Mouse (Mus musculus): Measurements from ENCODE around the gene Pgp. TPM values are rescaled to one million over a fixed set of nuclear protein-coding genes. Genes with fewer than 3 reads are reported as not detected.

The Pgp gene
- polyA plus RNA-seq, 1 experiment from 2014 or later: 85.4 TPM

DNA sequence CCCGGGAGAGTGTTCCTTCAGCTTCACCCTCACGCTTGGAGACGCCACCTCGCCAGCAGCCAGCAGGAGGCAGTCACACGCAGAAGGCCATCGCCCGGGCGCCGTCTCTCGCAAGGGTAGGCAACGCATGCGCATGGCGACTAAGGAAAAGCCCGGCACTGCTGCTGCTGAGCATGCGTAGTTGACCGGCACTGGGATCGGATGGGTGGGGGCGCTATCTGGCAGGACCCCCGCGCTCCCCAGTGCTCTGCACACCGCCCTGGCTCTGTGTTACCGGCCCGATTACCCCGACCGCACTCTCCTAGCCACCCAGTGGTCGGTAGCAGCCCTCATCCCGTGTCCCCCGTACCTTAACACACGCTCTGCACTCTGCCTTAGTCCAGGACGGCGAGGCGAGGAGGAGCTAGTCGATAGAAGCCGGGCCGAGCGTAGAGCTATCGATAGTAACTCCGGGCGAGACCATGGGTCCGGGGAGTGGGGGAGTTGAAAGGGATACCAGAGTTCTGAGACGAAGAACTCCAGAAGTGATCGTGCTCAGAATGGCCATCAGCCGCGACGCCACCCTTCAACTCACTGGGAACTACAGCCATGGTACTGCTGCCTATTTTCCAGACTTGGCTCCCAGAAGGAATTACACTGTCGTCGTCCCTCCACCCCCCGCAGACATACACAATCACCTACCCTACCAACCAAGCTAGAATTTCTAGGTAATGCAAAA lies 8.6 kb downstream of the Pgp start, which contains the start of gene Mlst8:
Gene Mlst8, minus strand, starts transcription at position 416 of the 718 bp plus-strand sequence.
- peak within 1 kb of the TSS; percentile 61 for H3K4me2 ChIP-seq (ENCODE audit: low read length)
- H3K36me3 ChIP-seq (ENCODE audit: control insufficient read depth, insufficient read depth, low read length): peaks cover 20% of the 10 kb centered on the region
- H3K27me3 ChIP-seq (replicated peaks; ENCODE audit: control insufficient read depth, insufficient read depth, low read length): no peaks in the 10 kb centered on the region
- H3K9ac ChIP-seq (ENCODE audit: low read depth, low read length): peak within 1 kb of the TSS; percentile 74
- under 1% methylated on average over 48 of the region's 48 CpGs for WGBS
- H3K27ac ChIP-seq (ENCODE audit: low read depth, low read length): peak within 1 kb of the TSS; percentile 98
- H3K4me1 ChIP-seq (ENCODE audit: control insufficient read depth, insufficient read depth, low read depth, low read length): peaks cover 17% of the 10 kb centered on the region
- no peaks in the 10 kb centered on the region for H3K9me3 ChIP-seq (ENCODE audit: control insufficient read depth, low read length)
- H3K4me3 ChIP-seq (ENCODE audit: low read length): peak within 1 kb of the TSS; percentile 56
- peak; percentile 95 for ATAC-seq

DNA sequence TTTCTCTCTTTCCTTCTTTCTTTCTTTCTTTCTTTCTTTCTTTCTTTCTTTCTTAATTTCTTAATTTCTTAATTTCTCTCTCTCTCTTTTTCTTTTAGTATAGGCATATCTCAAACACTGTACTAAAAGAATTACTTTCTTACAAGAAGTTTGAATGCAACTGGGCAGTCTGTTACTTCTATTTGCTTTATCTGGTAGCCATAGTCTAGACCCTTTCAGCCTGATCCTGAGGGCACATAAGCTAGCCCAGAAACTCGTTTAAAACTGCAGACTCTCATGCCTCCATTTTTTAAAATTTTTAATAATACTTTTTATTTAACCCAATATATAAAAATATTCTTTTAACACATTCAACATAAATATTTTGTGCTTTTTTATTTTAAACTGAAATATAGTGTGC lies 9.2 kb downstream of the Pgp start:
- Histone ChIP-seq H3K4me2 (ENCODE audit: low read length) (peak overlapping the region; percentile 40), H3K9ac (ENCODE audit: low read depth, low read length) (no peak overlapping the region), H3K4me1 (ENCODE audit: control insufficient read depth, insufficient read depth, low read depth, low read length) (peaks cover 14% of the 10 kb centered on the region), H3K27ac (ENCODE audit: low read depth, low read length) (no peak overlapping the region), H3K4me3 (ENCODE audit: low read length) (no peak overlapping the region; the same call in 1 of the 2 replicates), H3K27me3 (replicated peaks; ENCODE audit: control insufficient read depth, insufficient read depth, low read length) (no peaks in the 10 kb centered on the region), H3K9me3 (ENCODE audit: control insufficient read depth, low read length) (no peaks in the 10 kb centered on the region), H3K36me3 (ENCODE audit: control insufficient read depth, insufficient read depth, low read length) (peaks cover 19% of the 10 kb centered on the region)
- WGBS: 34% methylated on average over 1 of the region's 1 CpGs
- no peak for ATAC-seq

DNA sequence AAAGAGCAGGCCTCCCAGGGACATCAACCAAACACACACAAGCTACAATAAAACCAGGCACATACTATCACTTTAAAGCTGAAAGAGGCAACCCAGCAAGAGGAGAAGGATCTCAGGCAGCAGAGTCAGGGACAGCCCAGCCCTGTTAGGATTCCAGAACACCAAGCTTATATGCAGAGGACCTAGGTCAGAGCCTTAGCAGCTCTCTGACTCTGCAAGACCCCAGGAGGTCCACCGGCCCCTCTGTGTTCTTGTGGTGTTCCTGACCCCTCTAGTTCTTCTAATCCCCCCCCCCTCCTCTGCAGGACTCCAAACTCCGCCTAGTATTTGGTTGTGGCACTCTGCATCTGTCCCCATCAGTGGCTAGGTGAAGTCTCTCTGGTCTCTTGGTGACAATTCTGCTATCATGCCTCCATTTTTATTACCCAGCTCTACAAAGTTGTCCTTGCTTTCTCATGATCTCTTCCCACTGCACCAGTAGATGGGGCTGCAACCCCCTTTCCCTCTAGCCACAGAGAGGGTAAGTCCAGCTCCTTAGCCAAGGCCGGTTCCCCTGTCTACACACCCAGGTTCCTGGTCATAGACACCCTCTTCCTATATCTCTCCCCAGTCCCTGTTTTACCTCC lies 10.1 kb downstream of the Pgp start:
- Histone ChIP-seq H3K9ac (ENCODE audit: low read depth, low read length) (no peak overlapping the region), H3K36me3 (ENCODE audit: control insufficient read depth, insufficient read depth, low read length) (peaks cover 12% of the 10 kb centered on the region), H3K27me3 (replicated peaks; ENCODE audit: control insufficient read depth, insufficient read depth, low read length) (no peaks in the 10 kb centered on the region), H3K9me3 (ENCODE audit: control insufficient read depth, low read length) (no peaks in the 10 kb centered on the region), H3K27ac (ENCODE audit: low read depth, low read length) (no peak overlapping the region), H3K4me1 (ENCODE audit: control insufficient read depth, insufficient read depth, low read depth, low read length) (peaks cover 16% of the 10 kb centered on the region), H3K4me2 (ENCODE audit: low read length) (no peak overlapping the region), H3K4me3 (ENCODE audit: low read length) (no peak overlapping the region)
- no peak for ATAC-seq
- 52% methylated on average over 3 of the region's 3 CpGs for WGBS

DNA sequence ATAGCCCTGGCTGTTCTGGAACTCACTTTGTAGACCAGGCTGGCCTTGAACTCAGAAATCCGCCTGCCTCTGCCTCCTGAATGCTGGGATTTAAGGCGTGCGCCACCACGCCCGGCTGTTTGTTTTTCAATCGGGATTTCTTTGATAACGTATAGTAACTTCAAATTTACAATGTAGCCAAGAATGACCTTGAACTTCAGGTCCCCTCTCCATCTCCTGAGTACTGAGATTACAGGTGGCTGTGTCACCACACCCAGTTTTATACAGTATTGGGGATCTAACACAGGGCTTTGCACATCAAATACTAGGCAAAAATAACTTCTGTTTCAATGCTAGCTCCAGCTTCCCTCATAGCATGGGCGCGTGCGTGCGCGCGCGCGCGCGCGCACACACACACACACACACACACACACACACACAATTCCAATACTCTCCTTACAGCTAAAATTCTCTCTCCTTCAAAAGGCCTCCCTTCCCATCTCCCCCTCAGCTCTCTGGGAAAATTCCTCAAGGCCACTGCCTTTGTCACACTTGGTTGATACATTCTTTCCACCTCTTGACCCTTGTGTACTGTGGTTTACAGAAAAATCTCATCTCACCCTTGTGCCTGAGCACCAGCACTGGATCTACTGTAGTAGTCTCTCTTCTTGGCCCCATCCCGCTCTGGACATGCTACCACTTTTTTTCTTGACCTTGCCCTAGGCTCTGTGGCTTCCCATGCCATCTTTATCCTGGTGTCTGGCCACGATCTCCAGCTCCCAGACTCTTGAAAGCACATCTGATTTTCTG lies 11.0 kb downstream of the Pgp start:
- ATAC-seq: no peak
- Histone ChIP-seq H3K27ac (ENCODE audit: low read depth, low read length) (no peak overlapping the region), H3K27me3 (replicated peaks; ENCODE audit: control insufficient read depth, insufficient read depth, low read length) (no peaks in the 10 kb centered on the region), H3K9ac (ENCODE audit: low read depth, low read length) (no peak overlapping the region), H3K9me3 (ENCODE audit: control insufficient read depth, low read length) (no peaks in the 10 kb centered on the region), H3K36me3 (ENCODE audit: control insufficient read depth, insufficient read depth, low read length) (0 out of 2 replicates have a peak, but pooled peaks cover 6% of the 10 kb centered on the region), H3K4me3 (ENCODE audit: low read length) (no peak overlapping the region), H3K4me1 (ENCODE audit: control insufficient read depth, insufficient read depth, low read depth, low read length) (peaks cover 20% of the 10 kb centered on the region), H3K4me2 (ENCODE audit: low read length) (no peak overlapping the region)
- 95% methylated on average over 20 of the region's 20 CpGs for WGBS

DNA sequence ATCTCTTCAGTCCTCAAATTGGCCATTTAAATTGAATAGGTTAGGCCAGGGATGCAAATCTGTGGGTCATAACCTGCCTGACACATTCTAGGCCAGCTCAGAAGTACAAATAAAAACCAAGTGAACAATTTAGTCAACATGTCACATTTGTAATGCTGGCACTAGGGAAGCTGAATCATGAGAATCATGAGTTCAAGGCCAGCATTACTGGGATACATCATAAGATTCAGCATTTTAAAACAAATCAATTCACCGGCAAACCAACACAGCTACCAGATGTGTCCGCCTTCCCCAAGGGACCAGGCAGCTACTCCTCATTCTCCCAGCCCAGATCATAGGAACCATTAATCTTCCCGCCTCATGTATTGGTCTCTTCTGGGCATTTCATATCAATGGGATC lies 13.3 kb downstream of the Pgp start:
- no peaks in the 10 kb centered on the region for H3K9me3 ChIP-seq (ENCODE audit: control insufficient read depth, low read length)
- H3K36me3 ChIP-seq (ENCODE audit: control insufficient read depth, insufficient read depth, low read length): no peaks in the 10 kb centered on the region
- H3K27ac ChIP-seq (ENCODE audit: low read depth, low read length): no peak overlapping the region
- no peak overlapping the region for H3K4me3 ChIP-seq (ENCODE audit: low read length)
- 67% methylated on average over 3 of the region's 3 CpGs for WGBS
- H3K27me3 ChIP-seq (replicated peaks; ENCODE audit: control insufficient read depth, insufficient read depth, low read length): no peaks in the 10 kb centered on the region
- no peak overlapping the region for H3K9ac ChIP-seq (ENCODE audit: low read depth, low read length)
- ATAC-seq: no peak
- peaks cover 17% of the 10 kb centered on the region for H3K4me1 ChIP-seq (ENCODE audit: control insufficient read depth, insufficient read depth, low read depth, low read length)
- H3K4me2 ChIP-seq (ENCODE audit: low read length): no peak overlapping the region

DNA sequence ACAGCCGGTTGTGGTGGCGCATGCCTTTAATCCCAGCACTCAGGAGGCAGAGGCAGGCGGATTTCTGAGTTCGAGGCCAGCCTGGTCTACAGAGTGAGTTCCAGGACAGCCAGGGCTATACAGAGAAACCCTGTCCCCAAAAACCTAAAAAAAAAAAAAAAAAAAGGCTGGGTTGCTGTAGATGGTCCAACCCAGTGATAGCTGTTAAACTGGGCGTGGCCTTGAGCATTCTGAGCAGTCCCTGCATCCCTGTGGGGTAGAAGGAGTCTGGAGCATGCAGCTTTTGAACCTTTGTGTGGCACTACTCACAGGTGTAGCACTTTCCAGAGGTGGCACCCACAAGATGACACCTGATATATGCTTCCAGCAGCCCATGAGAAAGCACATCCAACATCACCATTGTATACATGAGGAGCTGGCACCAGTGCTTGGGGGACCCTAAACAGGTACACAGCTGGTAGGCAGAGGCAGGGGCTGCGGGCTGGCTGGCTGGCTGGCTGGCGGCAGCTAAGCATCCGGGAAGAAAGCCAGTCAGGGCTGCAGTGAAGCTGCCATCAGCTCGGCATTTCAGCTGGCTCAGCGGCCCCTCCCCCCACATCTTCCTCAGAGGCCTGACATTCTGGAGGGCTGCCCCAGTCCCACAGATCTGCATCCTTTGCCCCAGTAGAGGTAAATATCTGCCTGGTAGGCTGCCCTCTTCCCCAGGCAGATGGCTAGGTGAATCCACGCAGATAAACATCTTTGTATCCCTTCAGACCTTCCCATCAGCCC lies 15.1 kb downstream of the Pgp start:
- H3K4me3 ChIP-seq (ENCODE audit: low read length): no peak overlapping the region; the same call in 1 of the 2 replicates
- H3K4me2 ChIP-seq (ENCODE audit: low read length): no peak overlapping the region
- H3K4me1 ChIP-seq (ENCODE audit: control insufficient read depth, insufficient read depth, low read depth, low read length): peaks cover 19% of the 10 kb centered on the region
- H3K9ac ChIP-seq (ENCODE audit: low read depth, low read length): peak overlapping the region; percentile 50
- 0 out of 2 replicates have a peak, but pooled peaks have one; percentile 8 for ATAC-seq
- no peaks in the 10 kb centered on the region for H3K9me3 ChIP-seq (ENCODE audit: control insufficient read depth, low read length)
- 43% methylated on average over 11 of the region's 11 CpGs for whole genome bisulfite sequencing
- H3K27ac ChIP-seq (ENCODE audit: low read depth, low read length): peak overlapping the region; percentile 64
- no peaks in the 10 kb centered on the region for H3K27me3 ChIP-seq (replicated peaks; ENCODE audit: control insufficient read depth, insufficient read depth, low read length)
- H3K36me3 ChIP-seq (ENCODE audit: control insufficient read depth, insufficient read depth, low read length): no peaks in the 10 kb centered on the region

DNA sequence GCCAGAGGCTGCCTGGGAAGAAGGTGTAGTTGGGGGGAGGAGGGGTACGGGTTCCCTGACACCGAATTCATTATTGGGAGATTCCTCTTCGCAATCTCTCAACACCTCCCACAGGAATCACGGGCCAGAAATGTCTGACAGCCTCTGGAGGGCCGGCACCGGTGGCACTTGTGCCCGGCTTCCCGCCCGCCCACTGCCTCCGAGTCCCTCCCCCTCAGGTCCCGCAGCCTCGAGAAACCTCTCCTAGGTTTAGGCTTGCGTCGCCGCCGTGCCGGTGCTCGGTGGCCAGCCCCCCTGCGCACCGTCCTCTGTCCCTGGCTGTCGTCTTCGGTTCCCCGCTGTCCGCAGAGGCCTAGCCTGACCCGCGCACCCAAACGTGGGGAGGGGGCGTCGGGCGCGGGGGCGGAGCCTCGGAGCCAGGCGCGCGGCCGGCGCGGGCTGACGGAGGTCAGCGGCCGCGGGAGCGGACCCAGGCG lies 18.0 kb downstream of the Pgp start, which contains the start of gene Caskin1:
Gene Caskin1, plus strand, starts transcription at position 416 of the 476 bp plus-strand sequence.
- WGBS: under 1% methylated on average over 39 of the region's 45 CpGs
- Histone ChIP-seq H3K4me2 (ENCODE audit: low read length) (peak within 1 kb of the TSS; percentile 83), H3K9me3 (ENCODE audit: control insufficient read depth, low read length) (no peaks in the 10 kb centered on the region), H3K27ac (ENCODE audit: low read depth, low read length) (peak within 1 kb of the TSS; percentile 94), H3K9ac (ENCODE audit: low read depth, low read length) (peak within 1 kb of the TSS; percentile 84), H3K4me1 (ENCODE audit: control insufficient read depth, insufficient read depth, low read depth, low read length) (peaks cover 29% of the 10 kb centered on the region), H3K4me3 (ENCODE audit: low read length) (peak within 1 kb of the TSS; percentile 69), H3K27me3 (replicated peaks; ENCODE audit: control insufficient read depth, insufficient read depth, low read length) (no peaks in the 10 kb centered on the region), H3K36me3 (ENCODE audit: control insufficient read depth, insufficient read depth, low read length) (no peaks in the 10 kb centered on the region)
- ATAC-seq: peak; percentile 63

DNA sequence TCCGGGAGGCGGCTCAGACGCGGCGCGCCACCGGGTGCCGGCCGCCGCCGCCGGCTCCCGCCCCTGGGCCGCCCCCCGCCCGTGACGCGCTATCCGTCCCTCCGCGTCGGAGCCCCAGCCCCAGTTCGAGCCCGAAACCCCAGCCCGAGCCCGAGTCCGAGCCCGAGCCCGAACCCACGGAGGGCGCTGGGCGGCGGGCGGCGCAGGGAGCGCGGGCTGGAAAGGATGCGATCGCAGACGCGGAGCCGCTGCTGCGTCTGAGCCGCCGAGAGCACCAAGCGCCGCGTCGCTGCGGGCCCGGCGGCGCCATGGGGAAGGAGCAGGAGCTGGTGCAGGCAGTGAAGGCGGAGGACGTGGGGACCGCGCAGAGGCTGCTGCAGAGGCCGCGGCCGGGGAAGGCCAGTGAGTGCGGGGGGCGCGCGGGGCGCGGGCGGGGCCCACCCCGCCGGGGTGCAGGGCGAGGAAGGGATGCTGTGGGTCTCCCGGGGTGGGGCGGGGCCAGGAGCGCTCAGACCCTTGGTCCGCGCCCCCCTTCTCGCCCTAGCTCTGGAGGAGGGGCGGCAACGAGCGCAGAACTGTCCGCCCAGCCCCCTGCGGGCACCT lies 18.6 kb downstream of the Pgp start:
- Histone ChIP-seq H3K36me3 (ENCODE audit: control insufficient read depth, insufficient read depth, low read length) (no peaks in the 10 kb centered on the region), H3K4me2 (ENCODE audit: low read length) (peak overlapping the region; percentile 83), H3K4me3 (ENCODE audit: low read length) (peak overlapping the region; percentile 69), H3K27me3 (replicated peaks; ENCODE audit: control insufficient read depth, insufficient read depth, low read length) (no peaks in the 10 kb centered on the region), H3K27ac (ENCODE audit: low read depth, low read length) (peak overlapping the region; percentile 94), H3K4me1 (ENCODE audit: control insufficient read depth, insufficient read depth, low read depth, low read length) (peaks cover 29% of the 10 kb centered on the region), H3K9ac (ENCODE audit: low read depth, low read length) (peak overlapping the region; percentile 84), H3K9me3 (ENCODE audit: control insufficient read depth, low read length) (no peaks in the 10 kb centered on the region)
- under 1% methylated on average over 48 of the region's 81 CpGs for WGBS
- ATAC-seq: peak; percentile 76

Data from hindbrain, embryonic 16.5 days (tissue).